Mouse (Mus musculus) lung, postnatal 10 days (tissue): ENCODE results near the gene Pbx2.

Experiments
- DNase-seq: peaks from one replicate; pipeline ENCODE4 v3.0.0; 2021

Gene Pbx2

DNA sequence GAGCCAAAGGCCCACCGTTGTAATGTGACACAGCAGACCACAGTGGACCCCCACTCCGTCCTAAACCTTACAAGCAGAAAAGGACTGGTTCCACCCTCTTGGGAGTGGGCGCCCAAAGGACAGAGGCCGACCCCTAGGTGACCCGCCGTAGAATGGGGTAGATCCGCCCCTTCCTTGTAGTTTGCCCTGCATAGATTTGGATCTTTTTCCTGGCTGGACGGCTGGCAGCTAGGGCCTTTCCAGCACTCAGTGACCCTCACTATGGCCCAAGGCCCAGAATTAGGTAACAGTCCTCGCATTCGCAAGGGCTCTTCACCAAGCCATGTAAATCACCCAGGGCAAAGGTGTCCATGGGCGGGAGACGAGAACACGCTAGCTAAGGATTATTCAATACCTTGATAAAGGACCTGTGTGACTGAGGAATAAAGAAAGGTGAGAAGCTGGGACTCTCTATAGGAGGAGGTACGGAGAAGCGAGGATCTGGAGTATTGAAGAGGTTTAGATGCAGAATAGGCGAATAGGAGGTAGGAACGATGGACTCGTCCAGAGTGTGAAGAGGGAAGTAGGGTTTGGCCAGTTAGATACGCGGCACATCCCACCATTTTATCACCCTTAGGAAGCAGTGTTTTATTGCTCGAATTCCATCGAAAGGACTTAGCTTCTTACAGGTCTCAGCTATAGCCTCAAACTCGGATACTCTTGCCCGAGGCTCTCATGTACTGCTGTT, 13.6 kb downstream of the Pbx2 start:
- DNase-seq, result peak; percentile 77

DNA sequence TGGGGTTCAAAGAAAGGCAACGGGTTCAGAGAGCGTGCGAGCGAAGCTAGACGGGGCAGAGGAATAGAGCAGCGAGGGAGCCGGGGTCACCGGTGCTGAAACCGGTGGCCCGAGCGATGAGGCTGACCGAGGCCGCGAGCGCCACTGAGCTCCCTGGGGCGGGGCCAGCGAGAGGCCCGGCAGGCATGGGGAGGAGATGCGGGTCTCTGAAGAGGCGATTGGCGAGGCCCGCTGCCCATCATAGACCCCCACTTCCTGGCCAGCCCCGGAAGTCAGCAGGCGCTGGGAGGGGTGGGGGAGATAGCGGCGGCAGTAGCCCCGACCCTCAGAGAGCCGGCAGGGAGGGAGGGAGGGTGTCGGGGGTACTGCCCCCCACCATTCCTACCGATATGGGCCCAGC, 14.5 kb downstream of the Pbx2 start:
- peak; percentile 98 for DNase-seq

DNA sequence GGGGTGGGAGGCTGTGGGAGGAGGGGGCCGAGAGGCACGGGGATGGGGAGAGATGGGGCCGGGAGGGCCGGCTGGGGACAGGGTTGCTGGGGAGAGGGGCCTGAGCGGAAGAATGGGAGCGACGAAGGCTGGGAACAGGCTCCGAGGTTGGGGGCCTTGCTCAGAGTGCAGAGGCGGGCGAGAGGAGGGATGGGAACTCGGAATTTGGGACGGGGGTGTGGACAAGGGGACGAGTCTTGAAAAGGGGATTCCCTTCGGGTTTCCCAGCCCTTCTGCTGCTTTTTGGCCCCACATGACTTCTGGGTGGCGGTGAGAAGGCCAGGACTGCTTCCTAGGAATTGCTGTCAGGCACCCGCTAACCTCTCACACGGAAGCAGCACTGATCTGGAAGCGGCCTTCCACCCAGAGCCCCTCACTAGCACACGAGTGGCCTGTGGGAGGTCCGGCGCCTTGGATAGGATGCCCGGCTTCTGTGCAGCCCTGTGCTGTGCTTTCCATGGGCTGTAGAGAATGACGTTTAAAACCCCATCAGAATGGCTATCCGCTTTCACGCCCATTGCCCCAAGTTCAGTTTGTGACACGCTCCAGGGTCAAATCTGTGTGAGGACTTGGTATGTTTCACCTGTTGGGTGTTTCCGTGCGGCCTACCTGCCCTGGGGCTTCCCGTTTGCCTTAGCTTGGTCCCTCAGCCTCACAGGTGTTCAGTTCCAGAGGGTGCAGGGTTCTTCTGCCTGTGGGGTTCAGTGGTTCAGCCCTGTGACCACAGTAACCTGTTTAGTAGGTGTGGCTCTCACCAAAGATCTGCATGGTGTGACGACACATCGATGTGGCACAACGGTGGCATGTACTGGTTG, 15.3 kb downstream of the Pbx2 start:
- DNase-seq, result peak; percentile 54

DNA sequence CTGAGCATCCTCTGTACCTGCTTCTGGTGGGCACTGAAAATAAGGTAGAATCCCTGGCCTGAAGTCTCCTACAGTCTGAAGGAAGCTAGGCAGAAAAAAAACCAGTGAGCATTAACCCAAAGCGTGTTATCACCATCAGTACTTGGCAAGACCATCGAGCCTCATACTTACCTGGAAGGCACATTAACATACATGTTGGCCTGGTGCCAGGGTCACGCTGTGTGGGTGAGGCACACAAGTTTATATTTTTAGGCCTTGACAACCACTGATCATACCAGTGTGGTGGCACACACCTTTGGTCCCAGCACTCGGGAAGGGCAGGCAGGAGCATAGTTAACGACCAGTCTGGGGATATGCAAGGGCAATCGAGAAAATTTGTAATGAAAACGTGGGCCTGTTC, 16.9 kb downstream of the Pbx2 start:
- no peak for DNase-seq

DNA sequence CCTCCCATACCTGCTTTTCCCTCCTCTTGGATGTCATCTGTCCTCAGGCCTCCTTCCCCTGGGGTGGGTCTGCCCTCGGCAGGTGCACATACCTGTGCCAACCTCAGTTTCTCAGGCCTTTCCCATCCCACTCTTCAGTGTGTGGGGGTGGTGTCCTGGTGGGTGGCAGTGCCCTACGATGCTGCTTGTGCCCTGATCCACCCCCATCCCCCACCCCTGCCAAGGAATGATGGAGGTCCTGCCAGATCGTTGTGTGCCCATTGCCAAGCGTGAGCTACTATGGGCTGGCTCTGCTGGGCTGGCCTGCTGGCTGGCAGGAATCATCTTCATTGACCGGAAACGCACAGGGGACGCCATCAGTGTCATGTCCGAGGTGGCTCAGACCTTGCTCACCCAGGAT, 20.0 kb downstream of the Pbx2 start:
- no peak for DNase-seq

DNA sequence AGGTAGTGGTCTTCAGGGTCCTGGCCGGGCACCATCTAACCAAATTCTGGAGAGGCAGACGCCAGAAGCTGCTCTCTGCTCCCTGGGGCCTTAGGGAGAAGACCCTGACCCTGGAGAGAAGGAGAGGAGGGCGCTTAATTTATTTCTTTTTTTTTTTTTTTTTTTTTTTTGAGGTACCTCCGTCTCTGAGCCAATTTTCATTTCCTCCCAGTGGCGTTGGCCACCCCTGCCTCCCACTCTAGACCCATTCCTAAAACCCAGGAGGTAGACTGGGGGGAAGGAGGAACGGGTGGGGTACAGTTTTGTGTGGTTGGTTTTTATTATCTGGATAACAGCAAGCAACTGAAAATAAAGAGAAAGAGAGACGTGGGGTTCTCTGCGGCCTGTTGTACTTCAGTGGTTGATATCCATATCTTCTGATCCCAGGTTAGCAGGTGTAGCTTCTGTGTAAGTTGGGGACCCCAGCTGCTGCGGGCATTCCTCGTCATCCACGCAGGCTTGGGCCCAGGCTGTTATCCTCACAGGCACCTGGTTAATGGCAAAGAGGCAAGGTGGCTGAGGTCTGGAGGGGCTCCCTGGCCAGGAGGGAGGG, 22.1 kb downstream of the Pbx2 start:
- DNase-seq, result no peak

DNA sequence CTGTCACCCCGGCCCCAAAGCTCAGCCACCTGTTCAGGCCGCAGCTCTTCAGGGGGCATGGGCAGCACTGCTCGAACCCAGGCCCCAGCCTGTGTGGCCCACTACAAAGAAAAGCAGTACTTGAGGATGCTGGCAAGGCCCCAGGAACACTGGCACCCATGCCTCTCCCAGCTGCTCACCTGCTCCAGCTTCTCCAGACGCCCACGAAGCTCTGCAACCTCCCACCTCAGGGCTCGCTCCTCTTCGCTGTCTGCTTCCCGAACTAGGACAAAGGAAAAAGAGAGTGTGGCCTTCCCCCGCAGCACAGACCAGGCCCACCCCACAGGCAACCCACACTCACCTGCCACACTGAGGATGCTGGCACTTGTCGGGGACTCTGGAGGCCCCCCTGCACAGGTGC, 22.8 kb downstream of the Pbx2 start:
- no peak for DNase-seq

DNA sequence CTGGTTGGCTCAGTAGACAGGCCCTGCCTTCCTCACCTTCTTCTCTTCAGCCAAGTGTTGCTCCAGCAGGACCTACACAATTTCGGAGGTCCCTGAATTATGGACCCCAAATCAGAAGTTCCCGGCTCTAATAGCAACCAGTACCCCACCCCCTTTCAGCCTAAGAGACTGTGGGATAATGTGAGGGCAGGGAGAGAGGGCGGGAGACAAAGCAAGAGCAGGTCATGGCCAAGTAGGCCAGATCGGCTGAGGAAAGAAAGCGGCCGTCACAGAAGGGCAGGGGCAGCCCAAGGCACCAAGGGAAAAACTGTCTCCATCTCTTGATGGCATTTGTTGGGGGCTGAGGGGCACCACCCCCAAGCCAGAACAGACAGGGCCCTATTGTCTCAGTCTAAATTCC, 24.8 kb downstream of the Pbx2 start, which contains the start of gene Egfl8:
Gene Egfl8 (minus strand): TSS at position 101 of the 400 bp plus-strand sequence.
- no peak for DNase-seq

DNA sequence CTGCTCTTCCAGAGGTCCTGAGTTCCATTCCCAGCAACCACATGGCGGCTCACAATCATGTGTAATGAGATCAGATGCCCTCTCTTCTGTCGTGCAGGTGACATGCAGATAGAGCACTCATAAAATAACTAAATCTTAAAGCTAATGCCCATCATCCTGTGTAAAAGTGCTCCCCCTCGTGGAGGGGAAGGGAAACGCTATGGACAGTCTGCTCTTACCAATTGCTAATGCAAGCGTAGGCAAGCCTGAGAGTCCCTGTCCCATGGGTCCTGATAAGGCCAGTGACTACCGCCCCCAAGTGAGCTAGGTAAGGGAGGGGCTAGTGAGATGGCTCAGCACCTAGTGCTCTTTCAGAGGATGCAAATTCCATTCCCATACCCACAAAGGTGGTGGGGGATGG, 27.9 kb downstream of the Pbx2 start:
- peak; percentile 86 for DNase-seq

DNA sequence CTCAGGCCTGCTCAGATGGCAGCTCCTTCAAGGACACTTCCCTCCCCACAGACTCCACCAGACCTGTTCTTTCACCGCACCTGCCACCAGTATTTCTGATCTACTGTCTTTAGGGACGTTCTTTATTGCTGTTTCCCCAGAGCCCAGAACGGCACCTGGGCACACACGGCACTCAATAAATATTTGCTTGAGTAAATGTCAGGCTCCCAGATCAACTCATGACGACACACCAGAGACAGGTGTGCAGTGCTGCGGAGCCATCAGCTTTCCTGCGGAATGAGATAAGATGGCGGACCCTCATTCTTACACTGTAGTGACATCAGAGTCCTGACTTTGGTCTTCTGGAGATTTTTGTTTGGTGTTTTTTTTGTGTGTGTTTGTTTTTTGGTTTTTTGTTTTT, 29.9 kb downstream of the Pbx2 start:
- DNase-seq, result no peak

DNA sequence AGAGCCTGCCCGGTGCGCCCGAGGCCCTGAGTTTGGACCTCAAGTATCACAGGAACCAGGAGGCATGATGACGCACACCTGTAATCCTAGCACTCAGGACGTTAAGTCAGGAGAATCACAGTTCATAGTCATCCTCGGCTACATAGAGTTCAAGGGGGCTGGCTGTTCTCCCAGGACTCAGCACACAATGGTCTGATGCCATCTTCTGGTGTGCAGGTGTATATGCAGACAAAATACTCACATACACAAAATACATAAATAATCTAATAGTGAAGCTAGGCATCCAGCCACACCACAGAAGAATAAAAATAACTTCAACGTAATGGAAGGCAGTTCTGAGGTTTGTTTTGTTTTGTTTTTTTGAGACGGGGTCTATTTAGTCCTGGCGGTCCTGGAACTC, 32.1 kb downstream of the Pbx2 start:
- DNase-seq, result no peak

DNA sequence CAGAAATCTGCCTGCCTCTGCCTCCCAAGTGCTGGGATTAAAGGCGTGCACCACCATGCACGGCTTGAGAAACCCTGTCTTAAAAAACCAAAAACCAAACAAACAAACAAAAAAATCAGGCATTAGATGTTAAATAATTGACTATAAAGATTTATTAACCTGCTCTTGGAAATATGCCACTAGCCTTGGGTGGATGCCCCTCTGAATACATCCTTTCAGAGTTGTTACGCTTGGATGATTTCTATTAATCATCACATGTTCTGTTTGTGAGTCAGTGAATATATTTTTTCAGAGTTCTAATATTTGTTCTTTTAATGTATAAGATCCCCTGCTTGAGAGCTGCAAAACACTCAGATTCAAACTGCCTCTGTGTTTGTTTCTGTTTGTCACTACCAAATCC, 33.9 kb downstream of the Pbx2 start:
- no peak for DNase-seq

DNA sequence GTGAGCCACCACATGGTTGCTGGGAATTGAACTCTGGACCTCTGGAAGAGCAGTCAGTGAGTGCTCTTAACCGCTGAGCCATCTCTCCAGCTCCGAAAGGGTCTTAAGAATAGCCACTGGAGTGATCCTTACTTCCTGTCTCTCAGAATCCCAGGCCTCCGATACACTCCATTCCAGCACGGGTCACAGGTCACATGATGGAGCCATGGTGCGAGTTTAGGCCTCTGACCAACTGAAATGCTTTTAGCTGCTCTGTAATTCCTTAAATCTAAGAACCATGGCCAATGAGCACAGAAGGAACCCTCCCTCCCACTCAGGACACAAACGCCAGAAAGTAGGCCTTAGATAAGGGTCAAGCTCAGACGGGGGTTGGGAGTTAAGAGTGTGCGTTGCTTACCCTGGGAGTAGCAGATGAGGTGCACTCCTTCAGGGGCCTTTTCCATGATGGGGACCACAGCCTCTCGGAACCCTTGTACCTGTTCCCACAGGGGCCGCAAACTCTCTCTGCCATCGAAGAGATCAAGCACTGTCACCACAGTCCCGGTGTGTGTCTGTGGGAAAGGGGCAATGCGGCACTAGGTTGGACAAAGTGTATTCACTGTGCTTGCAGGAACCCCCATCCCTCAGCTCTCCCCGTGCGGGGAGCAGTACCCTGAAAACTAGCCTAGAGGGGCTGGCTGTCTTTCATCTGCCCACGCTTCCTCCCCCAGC, 35.2 kb downstream of the Pbx2 start:
- no peak for DNase-seq

DNA sequence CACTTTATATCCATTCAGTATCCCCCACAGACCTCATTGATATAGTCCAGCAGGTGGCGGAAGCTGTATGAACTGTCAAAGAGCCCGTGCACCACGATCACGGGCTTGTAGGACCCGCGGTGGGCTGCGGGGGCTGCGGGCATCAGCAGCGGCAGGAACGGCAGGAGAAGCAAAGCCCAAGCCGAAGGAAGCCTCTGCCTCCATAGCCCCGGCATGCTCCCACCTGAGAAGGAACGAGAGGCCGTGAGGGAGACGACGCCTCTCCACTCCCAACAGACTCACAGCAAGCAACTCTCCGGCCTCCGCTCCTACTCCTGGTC, 35.7 kb downstream of the Pbx2 start:
- peak; percentile 62 for DNase-seq

DNA sequence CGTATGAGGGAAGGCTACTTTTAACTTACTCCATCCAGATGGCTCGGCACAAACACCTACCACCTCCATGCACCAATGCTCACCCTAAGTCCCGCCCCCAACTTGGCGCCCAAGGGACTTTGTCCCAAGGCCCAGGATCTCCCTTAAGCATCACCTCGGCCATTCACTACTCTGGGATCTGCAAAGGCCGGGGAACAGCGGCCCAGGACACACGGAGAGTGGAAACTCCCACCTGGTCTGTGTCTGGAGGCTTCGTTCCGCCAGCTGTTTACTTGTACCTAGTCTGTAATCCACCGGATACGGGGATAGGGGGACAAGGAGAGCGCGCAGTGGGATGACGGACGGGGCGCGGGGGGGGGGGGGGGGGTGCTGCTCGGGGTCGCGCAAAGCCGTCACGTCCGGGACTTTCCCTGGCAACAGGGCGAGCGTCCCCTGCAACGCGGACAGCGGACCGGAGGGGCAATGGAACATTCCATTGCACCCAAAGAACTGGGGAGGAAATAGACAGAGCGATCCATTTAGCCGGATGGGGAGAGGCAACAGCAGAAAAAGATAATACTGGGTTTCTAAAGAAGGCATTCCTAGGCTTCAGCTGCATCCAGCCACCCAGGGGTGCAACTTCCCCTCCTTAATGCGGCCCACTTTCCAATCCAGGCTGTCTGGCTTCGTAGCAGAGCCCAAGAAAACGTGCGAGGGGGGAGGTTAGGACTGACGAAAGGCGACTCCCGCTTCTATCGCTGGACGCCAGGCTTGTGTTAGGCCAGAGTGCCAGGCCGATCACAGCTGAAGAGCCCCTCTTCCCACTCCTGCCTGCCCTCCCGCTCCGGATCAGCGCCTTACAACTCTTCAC, 36.3 kb downstream of the Pbx2 start:
- peak; percentile 94 for DNase-seq

DNA sequence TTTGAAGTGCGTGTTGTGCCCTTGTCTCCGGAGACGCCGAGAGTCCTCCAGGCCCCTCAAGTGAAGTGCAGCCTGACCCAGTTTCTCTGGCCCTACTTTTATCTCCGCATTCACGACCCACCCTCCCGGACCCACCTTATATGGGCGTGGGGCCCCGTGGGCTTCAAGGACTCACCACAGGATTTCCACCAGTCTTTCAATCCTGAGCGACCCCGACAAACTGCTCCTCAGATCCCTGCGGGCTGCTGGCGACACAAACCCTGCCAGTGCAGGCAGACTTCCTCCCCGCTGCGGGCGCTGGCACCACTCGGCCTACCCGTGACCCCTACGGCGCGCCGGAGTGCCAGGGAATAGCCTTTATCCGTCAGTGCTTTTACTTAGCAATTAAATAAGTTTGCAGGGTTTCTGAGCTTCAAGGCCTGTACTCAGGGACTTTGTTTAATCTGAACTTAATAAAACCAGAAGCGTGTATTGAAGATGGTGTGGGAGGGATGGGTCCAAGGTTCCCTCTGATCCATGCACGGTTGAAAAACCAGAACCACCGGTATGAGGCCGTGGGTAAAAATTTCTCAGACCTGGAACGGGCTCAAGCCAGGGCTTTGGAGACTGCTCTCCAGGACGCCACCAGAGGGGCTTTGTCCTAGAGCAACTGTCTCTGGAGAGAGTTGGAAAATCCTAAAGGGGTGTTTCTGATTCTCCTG, 37.0 kb downstream of the Pbx2 start, which contains the start of gene Ppt2:
Gene Ppt2 (minus strand): TSS at position 568 of the 701 bp plus-strand sequence.
- DNase-seq, result peak; percentile 32

DNA sequence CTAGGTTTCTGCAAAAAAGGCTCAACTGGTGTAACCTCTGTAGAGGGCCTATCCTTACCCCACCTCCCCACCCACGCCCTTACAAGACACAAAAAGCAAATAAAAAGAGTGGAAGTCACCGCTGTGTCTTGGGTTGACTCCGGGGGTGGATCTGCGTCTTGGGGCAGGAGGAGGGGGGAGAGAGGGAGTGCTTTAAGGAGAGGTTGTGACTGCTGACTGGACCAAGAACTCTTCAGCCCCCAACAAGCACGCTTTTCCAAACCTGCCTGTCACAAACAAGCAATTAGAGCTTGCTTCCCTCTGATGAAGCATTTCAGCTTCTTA, 37.5 kb downstream of the Pbx2 start:
- DNase-seq, result no peak

DNA sequence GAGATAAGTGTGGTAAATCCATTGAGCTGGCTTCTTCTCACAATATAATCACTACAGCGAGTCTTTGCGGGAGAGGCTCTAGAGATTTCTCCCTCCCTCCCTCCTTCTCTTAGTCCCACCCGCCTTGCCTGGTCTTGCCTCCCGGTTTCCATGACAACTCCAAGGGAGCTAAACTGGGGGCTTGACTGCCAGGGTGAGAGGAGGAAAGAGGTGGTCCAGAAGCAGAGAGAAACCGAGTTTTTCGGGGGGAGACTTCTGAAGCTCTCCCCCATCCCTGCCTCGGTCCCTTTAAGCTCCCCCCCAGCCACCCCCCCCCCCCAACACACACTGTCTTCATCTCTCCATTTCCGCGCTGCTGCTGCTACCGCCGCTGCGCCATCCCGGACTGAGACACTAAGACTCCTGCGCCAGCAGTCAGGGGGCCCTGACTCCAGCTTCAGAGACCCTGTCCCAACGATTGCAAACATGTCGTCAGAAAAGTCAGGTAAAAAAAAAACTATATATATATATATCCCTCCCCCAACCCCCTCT, 38.2 kb downstream of the Pbx2 start, which contains the start of gene Prrt1:
Gene Prrt1 (plus strand): TSS at position 313 of the 531 bp plus-strand sequence.
- no peak for DNase-seq

DNA sequence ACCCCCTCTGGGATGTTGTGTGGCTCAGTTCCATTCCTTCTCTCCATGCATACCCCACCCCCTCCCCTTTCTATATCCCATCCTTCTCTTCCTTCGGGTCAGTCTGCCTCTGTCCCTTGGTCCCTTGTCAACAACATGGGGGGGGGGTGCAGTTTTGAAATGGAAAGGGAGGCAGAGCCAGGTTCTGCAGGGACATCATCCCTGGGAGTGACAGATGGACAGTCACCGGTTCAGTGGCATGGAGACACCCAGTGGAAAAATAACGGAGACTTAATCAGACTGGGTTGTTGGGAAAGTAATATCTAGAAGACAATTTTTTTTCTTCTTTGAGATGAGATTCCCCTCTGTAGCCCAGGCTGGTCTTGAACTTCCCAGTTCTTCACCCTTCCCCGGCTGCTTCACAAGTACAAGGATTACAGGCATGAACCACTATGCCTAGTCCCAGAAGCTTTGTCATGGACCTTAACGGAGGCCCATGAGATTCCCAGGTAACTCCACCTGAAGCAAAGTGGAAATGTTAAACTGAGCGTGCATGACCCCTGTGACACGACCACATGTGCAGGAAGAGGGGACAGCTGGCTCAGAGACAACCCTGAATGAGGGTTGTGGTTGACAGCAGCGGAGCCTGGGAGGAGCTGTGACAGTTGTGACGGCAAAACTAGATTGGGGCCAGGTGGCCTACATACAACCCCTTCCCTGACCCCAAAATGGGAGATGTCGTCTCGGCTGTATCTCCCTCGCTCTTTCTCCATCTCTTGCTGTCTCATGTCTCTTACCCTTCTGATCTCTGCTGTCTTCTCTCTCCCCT, 38.9 kb downstream of the Pbx2 start:
- DNase-seq, result no peak

DNA sequence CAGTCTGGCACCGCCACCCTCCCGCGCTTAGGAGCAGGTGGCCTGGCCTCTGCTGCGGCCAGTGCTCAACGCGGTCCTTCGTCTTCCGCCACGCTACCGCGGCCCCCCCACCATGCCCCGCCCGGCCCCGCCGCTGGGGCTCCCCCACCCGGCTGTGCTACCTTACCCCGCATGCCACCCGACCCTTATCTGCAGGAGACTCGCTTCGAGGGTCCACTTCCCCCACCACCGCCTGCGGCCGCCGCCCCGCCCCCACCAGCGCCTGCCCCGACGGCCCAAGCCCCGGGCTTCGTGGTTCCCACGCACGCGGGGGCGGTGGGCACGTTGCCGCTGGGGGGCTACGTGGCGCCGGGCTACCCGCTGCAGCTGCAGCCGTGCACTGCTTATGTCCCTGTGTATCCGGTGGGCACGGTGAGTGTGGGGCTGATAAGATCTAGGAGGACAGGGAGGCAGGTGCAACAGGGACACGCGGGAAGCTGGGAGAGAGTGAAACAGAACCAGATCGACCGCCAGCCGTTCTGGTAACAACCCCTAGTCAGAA, 39.8 kb downstream of the Pbx2 start:
- DNase-seq, result no peak
